Mouse (Mus musculus) macrophage (primary cell): ENCODE data around the gene Rasa3. TPM values are rescaled to one million over a fixed set of nuclear protein-coding genes. Genes with fewer than 3 reads are reported as not detected.
A peak's percentile ranks its signal among the peaks of the same experiment; 100 is the strongest.

Experiments used
- H3K27ac ChIP-seq: fragments of 350-480 bp; formaldehyde crosslinking; 2 replicates; pipeline ENCODE4 v1.9.0; 2021
- H3K36me3 ChIP-seq: fragments of 350-480 bp; formaldehyde crosslinking; 2 replicates; pipeline ENCODE4 v1.9.0; 2021; ENCODE audit errors: inconsistent target
- H3K4me3 ChIP-seq: fragments of 350-480 bp; formaldehyde crosslinking; 2 replicates; pipeline ENCODE4 v1.9.0; 2021; ENCODE audit errors: inconsistent target
- H3K79me2 ChIP-seq: fragments of 350-480 bp; formaldehyde crosslinking; 2 replicates; pipeline ENCODE4 v1.9.0; 2021; ENCODE audit errors: inconsistent target
- WGBS: methylation state at CpG from one replicate; pipeline ENCODE4 v1.1.7; 2026; ENCODE audit warnings: inconsistent platforms; ENCODE audit not compliant: missing documents; 5-methylcytosine and 5-hydroxymethylcytosine counted together
- polyA plus RNA-seq: library from polyadenylated mRNA; stranded (reverse); fragments of 250-400 nt; gene quantifications from 3 replicates; pipeline ENCODE4 v1.2.4, GENCODE M21; 2018; ENCODE audit warnings: inconsistent platforms

The Rasa3 gene
- polyA plus RNA-seq, 1 experiment from 2014 or later = 95.1 TPM

DNA sequence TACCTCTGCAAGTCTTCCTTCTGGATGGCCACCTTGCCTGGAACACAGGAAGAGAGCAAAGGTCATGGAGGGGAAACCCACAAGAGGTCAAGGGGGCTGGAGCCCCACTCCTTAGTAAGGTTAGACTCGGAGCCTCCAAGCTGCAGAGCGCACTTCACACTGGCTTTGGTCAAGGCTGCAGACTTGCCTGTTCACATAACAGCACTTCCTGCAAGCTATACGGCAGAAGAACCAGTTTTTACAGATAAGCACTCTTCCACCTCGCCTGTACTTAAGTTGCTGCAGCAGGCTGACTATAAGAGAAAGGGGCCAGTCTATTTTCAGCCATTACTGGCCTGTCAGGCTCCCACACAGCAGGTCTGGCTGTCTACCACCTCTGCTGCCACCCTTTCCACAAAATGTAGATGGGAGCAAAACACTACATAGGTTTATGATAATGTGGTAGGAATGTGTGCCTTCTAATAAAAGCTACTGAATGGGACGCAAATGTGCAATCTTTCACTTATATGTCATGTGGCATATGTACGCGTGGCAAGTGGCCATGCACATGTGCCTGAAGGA, 71.4 kb downstream of the Rasa3 start:
- peaks cover 71% of the 10 kb centered on the region; the same call in 1 of the 2 replicates for H3K36me3 ChIP-seq
- peaks cover 36% of the 10 kb centered on the region; the same call in 1 of the 2 replicates for H3K79me2 ChIP-seq
- 91% methylated on average over 7 of the region's 7 CpGs for WGBS
- no peak overlapping the region for H3K4me3 ChIP-seq
- H3K27ac ChIP-seq = no peak overlapping the region

DNA sequence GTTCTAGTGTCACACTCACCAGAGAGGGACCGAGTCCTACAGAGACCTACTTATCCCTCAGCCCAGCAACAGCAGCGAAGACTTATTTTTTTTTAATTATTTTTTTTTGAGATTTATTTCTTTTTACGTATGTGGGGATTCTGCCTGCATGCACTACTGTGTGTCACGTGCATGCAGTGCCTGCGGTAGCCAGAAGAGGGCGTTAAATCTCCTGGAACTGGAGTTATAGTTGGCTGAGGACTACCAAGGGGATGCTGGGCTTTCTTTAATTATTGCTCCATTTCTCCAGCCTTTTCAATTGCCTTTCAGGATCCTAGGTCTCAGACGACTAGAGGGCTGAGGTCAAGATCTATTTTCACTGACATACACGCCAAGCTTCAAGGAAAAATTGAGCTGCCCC, 74.8 kb downstream of the Rasa3 start:
- Histone ChIP-seq H3K4me3 (no peak overlapping the region), H3K79me2 (peaks cover 52% of the 10 kb centered on the region; the same call in 1 of the 2 replicates), H3K27ac (no peak overlapping the region), H3K36me3 (peaks cover 50% of the 10 kb centered on the region; the same call in 1 of the 2 replicates)
- 88% methylated on average over 8 of the region's 8 CpGs for WGBS

DNA sequence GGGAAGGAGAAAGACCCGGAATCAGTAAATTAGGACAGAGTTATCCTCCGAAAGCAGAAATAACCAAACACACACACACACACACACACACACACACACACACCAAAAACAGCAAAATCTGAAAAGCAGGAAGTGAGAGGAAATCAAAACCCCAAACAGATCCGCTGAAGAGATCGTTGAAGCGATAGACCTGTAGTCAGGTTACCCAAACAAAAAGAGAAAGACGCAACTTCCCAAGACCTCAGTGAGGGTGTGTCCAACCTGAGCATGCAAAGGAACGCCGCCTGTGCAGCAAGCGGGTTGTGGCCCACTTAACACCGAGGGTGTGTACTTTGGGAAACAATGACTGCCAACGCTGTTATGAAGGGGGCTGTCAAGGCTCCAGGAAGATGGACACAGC, 76.2 kb downstream of the Rasa3 start:
- Histone ChIP-seq H3K79me2 (peaks cover 54% of the 10 kb centered on the region; the same call in 1 of the 2 replicates), H3K36me3 (peaks cover 55% of the 10 kb centered on the region), H3K27ac (peak overlapping the region; percentile 83), H3K4me3 (no peak overlapping the region)
- under 1% methylated on average over 11 of the region's 11 CpGs for WGBS

DNA sequence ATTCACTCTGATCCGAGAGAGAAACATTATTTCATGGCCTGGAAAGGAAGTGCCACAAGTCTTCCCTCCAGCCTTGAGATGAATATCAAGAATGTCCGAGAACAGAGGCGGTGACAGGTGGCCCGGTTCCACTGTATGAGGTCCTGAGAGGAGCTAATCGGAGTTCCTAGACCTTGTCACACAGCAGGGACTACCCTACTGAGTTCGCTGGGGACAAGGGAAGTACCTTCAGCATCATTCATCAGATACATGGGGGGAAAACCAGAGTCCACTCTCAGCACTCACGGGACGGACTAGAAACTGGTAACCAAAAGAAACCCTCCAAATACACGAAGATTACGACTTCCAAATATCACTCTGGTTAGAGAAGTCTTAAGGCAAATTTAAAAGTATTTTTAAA, 76.7 kb downstream of the Rasa3 start:
- WGBS = 22% methylated on average over 10 of the region's 10 CpGs
- H3K27ac ChIP-seq = peak overlapping the region; percentile 83
- H3K4me3 ChIP-seq = no peak overlapping the region
- peaks cover 59% of the 10 kb centered on the region; the same call in 1 of the 2 replicates for H3K79me2 ChIP-seq
- peaks cover 50% of the 10 kb centered on the region for H3K36me3 ChIP-seq

DNA sequence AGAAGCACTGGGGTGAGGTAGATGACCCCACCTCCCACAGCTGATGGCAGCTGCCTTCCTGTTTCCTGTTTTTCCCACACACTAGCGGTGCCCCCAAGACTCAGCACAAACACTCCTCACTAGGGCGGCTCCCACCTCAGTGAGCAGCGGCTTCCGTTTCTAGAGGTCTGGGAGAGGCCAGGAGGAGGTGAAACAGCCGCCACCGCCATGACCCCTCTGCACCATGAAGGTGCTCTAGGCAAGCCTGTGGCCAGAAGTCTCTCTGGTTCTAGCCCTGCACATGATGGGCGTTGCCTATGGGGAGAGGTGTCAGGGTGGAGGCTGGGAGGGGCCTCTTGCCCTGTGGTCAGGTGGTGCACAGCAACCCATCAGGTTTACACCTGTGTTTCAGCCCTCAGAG, 77.2 kb downstream of the Rasa3 start:
- peaks cover 45% of the 10 kb centered on the region for H3K36me3 ChIP-seq
- WGBS = 12% methylated on average over 7 of the region's 7 CpGs
- H3K4me3 ChIP-seq = no peak overlapping the region
- H3K79me2 ChIP-seq = peaks cover 60% of the 10 kb centered on the region; the same call in 1 of the 2 replicates
- H3K27ac ChIP-seq = peak overlapping the region; percentile 83

DNA sequence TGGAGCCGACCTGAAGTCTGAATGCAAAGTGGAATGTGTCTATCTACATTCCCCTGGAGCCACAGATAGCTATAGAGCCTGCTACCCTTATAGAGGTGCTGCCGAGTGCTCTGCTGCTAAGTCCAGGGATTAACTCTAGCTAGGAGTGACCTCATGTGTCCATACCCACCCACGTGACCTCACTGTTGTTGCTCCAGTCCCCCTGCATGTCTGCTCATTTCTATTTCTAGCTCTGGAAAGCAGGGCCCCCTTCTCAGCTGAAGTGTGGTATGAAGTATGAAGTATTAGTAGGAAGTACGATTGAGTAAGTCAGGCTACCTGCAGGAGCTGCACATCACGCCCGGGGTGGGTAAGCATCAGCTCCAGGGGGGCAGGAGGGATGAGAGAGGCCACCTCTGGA, 79.6 kb downstream of the Rasa3 start:
- H3K27ac ChIP-seq = no peak overlapping the region
- 78% methylated on average over 6 of the region's 6 CpGs for WGBS
- peaks cover 48% of the 10 kb centered on the region; the same call in 1 of the 2 replicates for H3K79me2 ChIP-seq
- H3K4me3 ChIP-seq = no peak overlapping the region
- H3K36me3 ChIP-seq = peaks cover 25% of the 10 kb centered on the region

DNA sequence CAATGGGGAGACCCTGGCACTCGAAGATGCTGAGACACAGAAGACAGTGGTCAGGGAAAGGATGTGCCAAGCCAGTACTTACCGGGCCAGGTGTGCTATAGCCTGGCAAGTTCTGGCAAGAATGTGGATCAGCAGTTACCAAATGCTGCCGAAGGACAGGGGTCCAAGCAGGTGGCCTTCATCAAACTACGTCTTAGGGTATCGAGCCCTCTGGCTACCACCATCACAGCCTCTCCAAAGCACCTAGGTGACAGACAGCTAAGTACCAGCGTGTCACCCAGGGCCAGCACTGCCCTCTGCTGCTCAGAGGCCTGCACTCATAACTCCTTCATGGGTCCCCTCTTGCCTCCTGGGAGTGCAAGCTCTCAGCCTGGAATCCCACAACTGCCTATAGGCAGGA, 81.5 kb downstream of the Rasa3 start:
- no peak overlapping the region for H3K4me3 ChIP-seq
- H3K27ac ChIP-seq = peak overlapping the region; percentile 98
- peaks cover 42% of the 10 kb centered on the region for H3K36me3 ChIP-seq
- H3K79me2 ChIP-seq = peaks cover 35% of the 10 kb centered on the region; the same call in 1 of the 2 replicates
- WGBS = 76% methylated on average over 6 of the region's 6 CpGs

DNA sequence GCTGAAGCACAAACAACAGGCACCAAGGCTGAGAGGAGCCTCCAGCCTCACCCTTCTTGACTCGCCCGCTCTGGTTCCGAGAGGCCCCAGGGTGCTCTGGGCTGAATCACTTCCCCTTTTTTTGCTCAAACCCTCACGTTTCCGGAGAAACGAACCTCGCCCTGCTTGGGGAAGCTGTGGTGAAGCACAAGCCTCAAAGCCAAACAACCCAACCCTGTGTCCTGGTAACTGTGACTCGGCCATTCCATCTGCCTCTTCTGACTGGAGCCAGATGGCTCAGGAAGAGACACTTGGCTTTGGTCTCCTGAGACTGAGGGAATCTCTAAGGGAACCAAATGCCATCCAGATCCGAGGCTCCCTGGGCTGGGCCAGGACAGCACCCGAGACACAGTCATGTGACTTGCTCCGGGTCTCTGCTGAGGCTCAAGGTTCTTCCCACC, 82.5 kb downstream of the Rasa3 start:
- WGBS = 0% methylated on average over 11 of the region's 11 CpGs
- Histone ChIP-seq H3K27ac (peak overlapping the region; percentile 98), H3K4me3 (no peak overlapping the region), H3K79me2 (peaks cover 28% of the 10 kb centered on the region; the same call in 1 of the 2 replicates), H3K36me3 (peaks cover 51% of the 10 kb centered on the region)

DNA sequence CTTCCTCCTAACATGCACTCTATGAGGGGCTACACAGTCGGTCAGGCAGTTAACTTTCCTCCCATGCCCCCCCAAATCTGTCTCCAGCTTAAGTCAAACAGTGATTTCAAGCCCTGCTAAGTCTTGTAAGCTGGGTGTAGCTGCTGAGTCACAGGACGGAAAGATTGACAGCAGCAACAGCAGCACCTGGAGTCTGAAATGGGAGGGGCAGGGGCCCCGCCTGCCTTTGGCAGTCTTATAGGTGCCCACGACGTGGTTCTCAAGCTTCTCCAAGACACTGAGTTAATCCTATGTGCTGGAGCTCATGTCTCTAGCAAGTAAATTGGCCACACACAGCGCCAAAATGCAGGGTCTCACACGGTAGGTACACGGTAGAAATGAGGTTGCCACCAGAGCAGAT, 84.1 kb downstream of the Rasa3 start:
- Histone ChIP-seq H3K36me3 (peaks cover 62% of the 10 kb centered on the region), H3K4me3 (no peak overlapping the region), H3K27ac (no peak overlapping the region), H3K79me2 (peaks cover 12% of the 10 kb centered on the region; the same call in 1 of the 2 replicates)
- 72% methylated on average over 8 of the region's 8 CpGs for WGBS

DNA sequence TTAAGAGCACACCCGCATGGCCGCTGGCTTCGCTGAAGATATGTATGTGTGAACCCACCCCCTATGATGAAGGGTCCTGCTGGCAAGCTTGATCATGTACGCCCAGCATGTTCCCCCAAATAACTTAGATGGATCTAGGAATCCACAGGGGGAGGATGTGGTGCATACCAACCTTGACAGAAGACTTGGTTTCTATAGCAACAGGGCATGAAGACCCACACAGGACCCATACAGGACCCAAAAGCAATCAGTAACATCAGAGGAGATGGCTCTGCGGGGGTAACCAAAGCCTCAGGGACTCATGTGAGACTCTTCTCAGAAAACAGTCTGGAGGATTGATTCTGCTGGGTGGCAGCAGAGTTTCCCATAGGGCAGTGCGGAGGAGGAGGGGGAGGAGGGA, 86.2 kb downstream of the Rasa3 start:
- peaks cover 6% of the 10 kb centered on the region; the same call in 1 of the 2 replicates for H3K79me2 ChIP-seq
- no peak overlapping the region for H3K4me3 ChIP-seq
- 95% methylated on average over 5 of the region's 6 CpGs for WGBS
- H3K27ac ChIP-seq = no peak overlapping the region
- H3K36me3 ChIP-seq = peaks cover 62% of the 10 kb centered on the region

DNA sequence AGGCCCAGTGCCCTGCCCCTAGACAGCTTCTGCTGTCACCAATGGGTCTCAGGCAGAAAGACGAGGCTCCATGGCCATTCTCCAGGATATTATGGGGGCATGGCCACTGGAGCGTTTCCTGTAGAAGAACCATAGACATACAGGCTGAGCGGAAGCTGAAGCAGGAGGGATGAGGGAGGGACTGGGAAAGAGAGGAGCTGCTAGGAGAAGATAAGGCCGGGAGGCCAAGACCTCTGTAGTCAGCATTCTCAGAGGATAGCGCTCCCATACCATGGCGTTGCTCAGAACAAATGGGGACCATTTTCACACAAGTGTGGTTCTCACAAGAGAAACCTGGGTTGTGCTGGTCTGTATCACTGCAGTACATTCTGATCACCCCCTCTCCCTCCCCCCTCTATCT, 88.3 kb downstream of the Rasa3 start:
- no peak overlapping the region for H3K4me3 ChIP-seq
- peaks cover 83% of the 10 kb centered on the region for H3K36me3 ChIP-seq
- no peak overlapping the region for H3K27ac ChIP-seq
- 94% methylated on average over 6 of the region's 6 CpGs for WGBS
- H3K79me2 ChIP-seq = no peaks in the 10 kb centered on the region; the same call in 1 of the 2 replicates

DNA sequence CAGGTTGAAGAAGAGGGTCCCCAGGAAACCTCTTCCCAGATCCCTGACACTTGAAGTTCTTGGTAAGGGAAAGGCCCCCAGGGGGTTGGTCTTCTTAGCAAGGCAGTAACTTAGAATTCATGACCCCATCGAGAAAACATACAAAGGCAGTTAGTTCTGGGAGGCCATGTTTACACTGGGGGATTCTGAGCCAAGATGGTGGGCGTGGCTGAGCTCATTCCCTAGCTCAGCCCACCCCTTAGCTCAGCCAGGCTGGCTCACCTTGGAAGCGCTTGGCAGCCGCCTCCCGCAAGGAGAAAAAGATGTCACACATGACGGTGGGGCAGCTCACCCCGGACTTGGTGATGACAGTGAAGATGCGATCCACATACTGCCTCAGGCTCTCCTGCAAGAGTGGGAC, 92.8 kb downstream of the Rasa3 start:
- H3K36me3 ChIP-seq = peaks cover 98% of the 10 kb centered on the region

DNA sequence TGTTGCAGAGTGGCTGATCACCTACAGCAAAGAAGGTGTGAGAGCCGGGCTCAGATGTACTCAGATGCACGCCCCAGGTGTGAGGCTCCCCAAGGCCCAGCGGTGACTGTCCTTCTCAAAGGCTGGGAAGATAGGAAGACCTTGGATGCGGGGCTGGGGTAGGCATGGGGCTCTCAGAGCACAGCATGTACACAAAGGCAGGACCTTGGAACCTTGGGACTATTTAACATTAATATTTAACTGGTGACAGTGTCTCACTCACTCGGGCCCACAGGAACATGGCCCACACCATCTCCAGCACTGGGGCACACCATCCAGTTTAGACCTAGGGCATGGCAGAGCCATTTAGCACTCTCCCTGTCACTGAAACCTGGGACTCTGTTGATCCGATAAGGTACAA, 99.5 kb downstream of the Rasa3 start:
- peaks cover 98% of the 10 kb centered on the region for H3K36me3 ChIP-seq
- no peak overlapping the region for H3K4me3 ChIP-seq
- no peaks in the 10 kb centered on the region for H3K79me2 ChIP-seq
- no peak overlapping the region for H3K27ac ChIP-seq
- 96% methylated on average over 6 of the region's 6 CpGs for WGBS

More for the DNA sequence above, 92.8 kb downstream of the Rasa3 start:
- Histone ChIP-seq H3K4me3 (no peak overlapping the region), H3K79me2 (no peaks in the 10 kb centered on the region), H3K27ac (no peak overlapping the region)
- WGBS = 99% methylated on average over 8 of the region's 8 CpGs

DNA sequence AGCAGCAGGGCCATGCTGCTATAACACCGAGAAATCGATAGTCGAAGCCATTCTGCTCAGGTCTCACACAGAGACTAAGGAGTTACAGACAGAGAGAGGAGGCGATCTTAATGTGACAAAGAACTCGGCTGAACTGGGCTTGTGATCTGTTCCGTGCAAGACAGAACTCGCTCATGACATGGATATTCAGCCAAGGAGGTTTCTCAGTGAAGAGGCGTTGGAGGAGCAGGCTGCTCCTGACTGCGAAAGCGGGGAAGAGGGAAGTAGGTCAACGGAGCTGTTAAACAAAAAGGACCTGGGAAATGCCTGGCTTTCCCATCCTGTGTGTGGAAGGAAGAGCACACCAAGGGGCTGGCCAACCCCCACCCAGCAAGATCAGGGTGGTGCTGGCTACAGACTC, 105.4 kb downstream of the Rasa3 start:
- Histone ChIP-seq H3K36me3 (peaks cover 99% of the 10 kb centered on the region), H3K79me2 (no peaks in the 10 kb centered on the region), H3K27ac (no peak overlapping the region), H3K4me3 (no peak overlapping the region)
- 98% methylated on average over 11 of the region's 11 CpGs for WGBS

DNA sequence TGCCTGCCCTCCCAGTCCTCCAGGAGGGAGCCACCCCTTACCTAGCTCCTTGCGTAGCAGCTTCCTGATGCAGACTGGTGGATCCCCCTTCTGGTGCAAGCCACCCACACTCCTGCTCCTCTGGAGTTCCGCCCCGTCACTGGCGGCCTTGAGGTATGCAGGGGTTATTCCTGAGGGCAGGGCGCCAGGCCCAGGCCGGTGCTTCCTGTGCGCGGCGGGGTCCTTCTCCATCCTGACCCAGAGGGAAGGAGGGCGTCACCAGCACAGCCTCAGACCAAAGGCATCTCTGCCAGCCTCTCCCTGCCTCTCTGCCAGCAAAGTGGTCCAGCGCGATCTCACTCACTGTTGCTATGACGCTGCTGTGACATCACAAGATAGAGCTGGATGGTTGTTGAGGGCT, 115.3 kb downstream of the Rasa3 start, which contains the start of gene 1700029H14Rik:
TSS of gene 1700029H14Rik (minus strand) at position 344 of the 400 bp plus-strand sequence.
- WGBS = 33% methylated on average over 11 of the region's 13 CpGs
- Histone ChIP-seq H3K36me3 (peaks cover 7% of the 10 kb centered on the region), H3K79me2 (no peaks in the 10 kb centered on the region), H3K4me3 (no peak within 1 kb of the TSS), H3K27ac (no peak within 1 kb of the TSS)
